Mouse (Mus musculus): ENCODE data around the gene Caskin2. TPM values are rescaled to one million over a fixed set of nuclear protein-coding genes. Genes with fewer than 3 reads are reported as not detected.

The Caskin2 gene
- polyA plus RNA-seq (2012; rRNA removed), result 85.6 and 103 TPM in 2 replicates

DNA sequence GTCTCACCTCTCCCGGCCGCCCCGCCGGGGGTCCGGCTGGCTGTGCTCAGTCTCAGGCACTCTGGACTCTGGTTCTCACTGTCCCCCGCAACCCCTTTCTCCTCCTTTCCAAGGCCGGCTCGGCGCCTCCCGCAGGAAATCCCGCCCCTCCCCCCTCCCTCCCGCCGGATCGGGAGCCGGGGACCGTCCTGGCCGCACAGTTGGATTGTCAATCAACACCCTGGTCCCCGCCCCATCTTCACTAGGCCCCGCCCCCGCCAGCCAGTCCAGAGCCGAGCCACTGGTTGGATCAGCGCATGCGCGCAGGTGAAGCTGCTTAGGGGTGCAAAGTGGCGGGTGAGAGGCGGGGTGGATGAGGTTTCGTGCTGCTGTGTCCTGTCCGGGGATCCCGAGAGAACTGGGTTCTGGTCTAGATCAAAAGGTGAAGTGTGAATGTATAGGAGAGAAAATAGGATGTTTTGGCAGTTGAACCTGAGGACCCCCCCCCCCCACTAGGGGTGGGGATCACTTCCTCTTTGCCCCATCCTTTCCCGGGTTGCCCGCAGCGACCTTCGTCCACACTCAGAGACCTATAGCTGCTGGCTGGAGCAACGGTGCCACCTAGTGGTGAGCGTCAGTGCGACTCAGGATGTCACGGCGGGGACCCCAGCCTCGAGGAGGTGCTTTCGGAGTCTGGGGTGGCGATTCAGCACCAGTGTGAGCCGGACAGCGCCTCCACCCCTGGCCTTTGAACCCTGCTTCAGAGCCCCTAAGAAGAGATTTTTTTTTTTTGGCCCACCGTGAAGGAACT, at the start of gene Caskin2:
Gene Caskin2, minus strand, starts transcription at position 133 of the 790 bp plus-strand sequence.

DNA sequence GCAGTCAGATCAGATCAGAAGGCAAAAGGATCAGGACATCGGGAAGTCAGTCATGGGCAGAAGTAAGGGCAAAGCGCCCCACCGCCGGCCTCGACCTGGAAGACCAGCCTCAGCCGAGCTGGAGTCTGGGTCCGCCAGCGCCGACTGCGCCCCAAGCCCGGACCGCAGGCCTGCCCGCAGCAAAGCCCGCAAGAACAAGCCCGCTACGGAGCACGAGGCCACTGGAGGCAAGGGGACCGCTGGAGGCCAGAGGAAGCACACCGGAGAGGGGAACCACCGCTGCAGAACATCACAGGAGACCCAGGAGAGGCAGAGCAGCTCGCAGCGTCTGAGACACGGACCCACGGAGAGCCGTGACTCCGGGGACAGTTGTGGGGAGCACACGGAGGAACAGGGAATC, 44.9 kb upstream of the Caskin2 start, which contains the start of gene Myo15b:
Gene Myo15b, plus strand, starts transcription at position 53 of the 400 bp plus-strand sequence.

DNA sequence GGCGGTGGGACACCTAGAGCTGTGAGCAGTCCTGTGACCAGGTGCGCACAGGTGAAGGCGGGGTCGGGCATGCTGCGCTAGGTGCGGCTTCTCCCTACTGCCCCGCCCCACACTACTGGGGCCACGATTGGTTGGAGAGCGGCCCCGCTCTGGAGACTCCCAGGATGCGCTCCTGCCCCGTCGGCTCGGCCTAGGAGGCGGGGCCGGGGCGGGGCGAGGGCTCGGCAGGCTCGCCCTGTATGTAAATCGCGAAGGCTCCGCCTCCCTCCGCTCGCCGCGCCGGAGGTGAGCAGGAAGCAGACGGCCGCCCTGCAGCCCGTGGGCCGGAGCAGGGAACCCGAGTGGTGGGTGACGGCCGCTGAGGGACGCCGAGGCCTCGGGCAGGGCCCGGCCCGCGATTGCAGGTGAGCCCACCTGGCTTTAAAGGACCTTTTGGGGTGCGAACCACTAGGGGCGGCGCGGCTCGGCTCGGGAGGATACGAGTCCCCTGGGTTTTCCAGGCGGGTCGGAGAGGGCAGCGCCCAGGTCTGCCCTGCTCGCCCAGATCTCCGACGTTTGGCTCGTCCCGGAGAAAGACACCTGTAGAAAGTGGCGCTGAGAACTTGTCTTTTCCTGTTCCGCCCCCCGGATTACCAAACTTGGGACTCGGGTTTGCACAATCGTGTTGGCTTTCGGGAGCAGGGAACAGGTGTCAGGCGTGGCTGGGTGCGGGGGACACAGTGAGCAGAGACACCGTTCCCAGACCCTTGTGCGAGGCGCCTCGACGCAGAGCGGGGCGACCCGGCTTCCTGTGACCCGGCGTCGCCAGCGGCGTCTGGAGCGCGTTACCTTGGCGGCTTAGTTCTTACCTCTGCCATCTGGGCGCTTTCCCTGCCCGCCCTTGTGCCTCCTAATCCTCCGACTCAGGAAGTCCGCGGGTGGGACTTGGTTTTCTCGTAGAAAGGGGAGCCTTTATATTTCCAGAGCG, 10.6 kb upstream of the Caskin2 start, which contains the start of gene Llgl2:
Gene Llgl2, plus strand, starts transcription at position 276 of the 967 bp plus-strand sequence.

DNA sequence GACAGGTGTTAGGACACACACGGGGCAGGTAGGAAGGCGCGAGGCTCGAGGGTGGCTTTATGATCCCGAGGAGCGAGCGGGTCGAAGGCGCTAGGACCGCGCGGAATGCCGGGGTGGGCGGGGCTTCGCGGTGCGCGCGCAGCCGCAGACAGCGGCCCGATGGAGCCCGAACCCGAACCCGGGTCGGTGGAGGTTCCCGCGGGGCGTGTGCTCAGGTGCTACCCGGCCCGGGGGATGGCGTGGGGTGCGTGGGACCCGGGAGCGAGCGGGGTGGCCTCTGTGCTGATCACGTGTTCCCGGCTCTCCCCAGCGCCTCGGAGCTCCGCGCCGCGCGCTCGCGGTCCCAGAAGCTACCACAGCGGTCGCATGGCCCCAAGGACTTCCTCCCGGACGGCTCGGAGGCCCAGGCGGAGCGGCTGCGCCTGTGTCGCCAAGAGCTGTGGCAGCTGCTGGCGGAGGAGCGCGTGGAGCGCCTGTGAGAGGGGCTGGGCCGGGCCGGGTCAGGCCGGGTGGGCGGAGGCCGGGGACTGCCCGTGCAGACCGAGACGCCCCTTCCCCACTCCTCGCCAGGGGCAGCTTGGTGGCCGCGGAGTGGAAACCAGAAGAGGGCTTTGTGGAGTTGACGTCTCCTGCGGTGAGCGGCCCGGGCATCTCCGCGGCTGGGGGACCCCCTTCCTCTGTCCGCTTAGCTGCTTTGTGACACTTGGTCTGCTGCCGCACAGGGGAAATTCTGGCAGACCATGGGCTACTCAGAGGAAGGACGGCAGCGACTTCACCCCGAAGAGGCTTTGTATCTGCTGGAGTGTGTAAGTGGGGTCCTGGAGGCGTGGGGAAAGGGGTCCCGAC, 1.4 kb upstream of the Caskin2 start, which contains the start of gene Tsen54:
Gene Tsen54, plus strand, starts transcription at position 120 of the 846 bp plus-strand sequence.

DNA sequence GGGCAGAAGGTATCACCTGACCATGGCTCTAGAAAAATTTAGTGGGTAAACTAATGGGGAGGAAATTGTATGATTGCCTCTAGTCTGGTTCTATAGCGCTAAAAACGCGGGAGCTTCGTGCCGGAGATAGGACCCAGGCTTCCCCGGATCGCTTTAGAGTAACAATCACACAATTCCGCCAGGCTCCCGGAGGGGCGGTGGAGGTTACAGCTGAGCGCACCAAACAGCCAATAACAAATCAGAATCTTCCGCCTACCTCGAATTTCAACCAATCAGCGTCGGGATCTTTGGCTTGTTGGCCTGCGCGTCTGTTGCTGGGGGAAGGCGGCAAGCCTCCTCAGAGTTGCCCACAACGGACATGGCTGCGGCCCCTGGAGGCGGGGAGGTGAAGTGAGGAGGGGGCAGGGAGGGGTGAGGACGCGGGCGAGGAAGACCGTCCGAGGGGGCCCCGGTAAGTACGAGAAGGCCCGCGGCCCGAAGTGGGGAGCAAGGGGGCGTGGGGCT, 48.3 kb downstream of the Caskin2 start, which contains the start of gene Tmem94:
Gene Tmem94, plus strand, starts transcription at position 331 of the 504 bp plus-strand sequence.

Other genes with a start within 250 kb of the Caskin2 start
- gene Nup85, start 249.2 kb downstream of the Caskin2 start, polyA plus RNA-seq (2012; rRNA removed), result 25.9 and 31.4 TPM in 2 replicates
- gene Mrps7, start 209.7 kb downstream of the Caskin2 start, polyA plus RNA-seq (2012; rRNA removed), result 15.9 and 19.3 TPM in 2 replicates
- 18.0 and 29.5 TPM in 2 replicates for gene Gga3, start 209.6 kb downstream of the Caskin2 start, polyA plus RNA-seq (2012; rRNA removed)
- gene Mif4gd, start 200.7 kb downstream of the Caskin2 start, polyA plus RNA-seq (2012; rRNA removed), result 87.1 and 118 TPM in 2 replicates
- gene Slc25a19, start 185.3 kb downstream of the Caskin2 start, polyA plus RNA-seq (2012; rRNA removed), result 29.7 and 37.1 TPM in 2 replicates
- gene Grb2, start 105.0 kb downstream of the Caskin2 start, polyA plus RNA-seq (2012; rRNA removed), result 41.4 and 42.7 TPM in 2 replicates
- 156 and 168 TPM in 2 replicates for gene Tmem94, start 48.2 kb downstream of the Caskin2 start, polyA plus RNA-seq (2012; rRNA removed)
- 48.2 and 53.0 TPM in 2 replicates for gene Tsen54, start 1.1 kb upstream of the Caskin2 start, polyA plus RNA-seq (2012; rRNA removed)
- gene Llgl2, start 10.4 kb upstream of the Caskin2 start, polyA plus RNA-seq (2012; rRNA removed), result 301 and 349 TPM in 2 replicates
- gene Myo15b, start 44.8 kb upstream of the Caskin2 start, polyA plus RNA-seq (2012; rRNA removed), result 926 and 1,010 TPM in 2 replicates
- 6.9 and 11.9 TPM in 2 replicates for gene Smim5, start 86.3 kb upstream of the Caskin2 start, polyA plus RNA-seq (2012; rRNA removed)
- 41.7 and 44.8 TPM in 2 replicates for gene Smim6, start 98.4 kb upstream of the Caskin2 start, polyA plus RNA-seq (2012; rRNA removed)
- 22.2 and 24.5 TPM in 2 replicates for gene Sap30bp, start 119.6 kb upstream of the Caskin2 start, polyA plus RNA-seq (2012; rRNA removed)
- gene Recql5, start 119.8 kb upstream of the Caskin2 start, polyA plus RNA-seq (2012; rRNA removed), result 13.6 and 14.4 TPM in 2 replicates
- 98.9 and 117 TPM in 2 replicates for gene Itgb4, start 161.1 kb upstream of the Caskin2 start, polyA plus RNA-seq (2012; rRNA removed)
- gene Galk1, start 199.1 kb upstream of the Caskin2 start, polyA plus RNA-seq (2012; rRNA removed), result 43.0 and 47.7 TPM in 2 replicates
- gene H3f3b, start 214.3 kb upstream of the Caskin2 start, polyA plus RNA-seq (2012; rRNA removed), result 237 and 327 TPM in 2 replicates
- gene Unk, start 216.7 kb upstream of the Caskin2 start, polyA plus RNA-seq (2012; rRNA removed), result 27.9 and 33.1 TPM in 2 replicates